Mouse (Mus musculus) kidney, adult 2 months (tissue): ENCODE measurements around the gene Mettl7a2.
A peak's percentile ranks its signal among the peaks of the same experiment; 100 is the strongest.

ENCODE experiments used
- CTCF ChIP-seq: fragments of 200-500 bp; conservative IDR thresholded peaks from 2 replicates; pipeline ENCODE4 v1.5.1; 2011; ENCODE audit warnings: low read depth, mild to moderate bottlenecking, control low read depth, low read length, moderate library complexity, mixed read lengths; ENCODE audit not compliant: insufficient read depth, insufficient read length
- POLR2A ChIP-seq: fragments of 200-500 bp; IDR thresholded peaks from one replicate; pipeline ENCODE4 v1.6.1; 2011; ENCODE audit warnings: low read depth, low read length, control low read depth

- no peak for TF ChIP-seq CTCF
- peak; percentile 91 for TF ChIP-seq POLR2A
Observed at GRCm38 (mm10) chr15:100304019-100304991, 48.7 kb upstream of the Mettl7a2 start, which contains the start of gene Mettl7a1.
